In genomic region chr2:173218416-173219141, GRCm38 (mm10) we compare ENCODE assay signal across 9 mouse cellular contexts. TPM values are rescaled to one million over a fixed set of nuclear protein-coding genes. Genes with fewer than 3 reads are reported as not detected.
DNase-seq lines count a peak whose midpoint lies in the region; ATAC-seq and TF ChIP-seq lines count a peak whose summit lies in the region.
"Had no signal": no experiment of that assay in that cellular context is flagged by ENCODE, and none has a peak within 500 bp of the region (broad histone marks: within the 10 kb centered on the region; RNA-seq: fewer than 3 reads in every experiment).

Gene Zbp1 (minus strand): TSS chr2:173218923.

- TF ChIP-seq CTCF in heart, adult 2 months (IDR thresholded peaks at IDR 0.05), result no peak

- TF ChIP-seq POLR2A in heart, adult 2 months (IDR thresholded peaks at IDR 0.05; ENCODE audit: insufficient read depth, low read depth, low read length), result no peak

- H3K9ac ChIP-seq in heart, adult 2 months (ENCODE audit: low read depth, low read length), result no peak within 1 kb of the TSS
- H3K9ac ChIP-seq: limb, embryonic 12.5 days had no signal

- peak; percentile 23 to 47 for DNase-seq in heart, adult 2 months
- no peak for DNase-seq in heart, postnatal 25 days (ENCODE audit: low spot score)
- peak; percentile 4 for DNase-seq in urinary bladder, postnatal 25 days (ENCODE audit: low spot score)
- DNase-seq in urinary bladder, postnatal 14 days (ENCODE audit: low spot score), result no peak
- no peak for DNase-seq in layer of hippocampus, postnatal 14 days (ENCODE audit: low spot score in 2 of 2)
- DNase-seq in embryo, embryonic 10 days (ENCODE audit: low spot score), result no peak

- no peaks in the 10 kb centered on the region for H3K79me2 ChIP-seq in heart, adult 2 months (replicated peaks; ENCODE audit: control insufficient read depth, insufficient read depth, low read length)

- H3K27ac ChIP-seq in heart, adult 2 months, result peak within 1 kb of the TSS; percentile 40
- H3K27ac ChIP-seq: limb, embryonic 12.5 days had no signal

- no peak within 1 kb of the TSS for H3K4me3 ChIP-seq in heart, adult 2 months
- H3K4me3 ChIP-seq: limb, embryonic 12.5 days had no signal

- 54% methylated on average over 11 of the region's 11 CpGs for WGBS in heart, adult 2 months

- peaks cover 6% of the 10 kb centered on the region for H3K4me1 ChIP-seq in heart, adult 2 months (ENCODE audit: control insufficient read depth, insufficient read depth, low read length)

- intact Hi-C loops in heart, adult 2 months (cut with DNase I), result loop anchor here (2.0 kb wide), 2 partner anchors 32 to 328 kb away; no protein-coding TSS in a partner anchor
- intact Hi-C loops in heart, postnatal 25 days (cut with DNase I), result loop anchor here (1.0 kb wide), 1 partner anchor 327 kb away; no protein-coding TSS in a partner anchor

- no peaks in the 10 kb centered on the region for H3K36me3 ChIP-seq in heart, adult 2 months (ENCODE audit: control insufficient read depth, insufficient read depth, low read length)
- H3K36me3 ChIP-seq: limb, embryonic 12.5 days had no signal

- H3K27me3 ChIP-seq in heart, adult 2 months (ENCODE audit: control insufficient read depth, insufficient read depth, low read length), result no peaks in the 10 kb centered on the region

- no peak for TF ChIP-seq EP300 in heart, adult 2 months (IDR thresholded peaks at IDR 0.05; ENCODE audit: insufficient read depth, low read depth, low read length)

- 0 out of 2 replicates have a peak, but pooled peaks have one; percentile 21 for ATAC-seq in megakaryocyte-erythroid progenitor cell, adult 5-6 weeks (replicated peaks; ENCODE audit: low FRiP score, low TSS enrichment, poor library complexity, severe bottlenecking)
- ATAC-seq in frontal cortex, adult (ENCODE audit: low TSS enrichment), result no peak

RNA-seq across cellular contexts. Expression of gene Zbp1, which starts in this region (rescaled TPM):
- under 1 TPM; 0.47 to 0.91 TPM for total RNA-seq in heart, adult 2 months (2021)
- 1.2 and 1.8 TPM in 2 replicates for polyA plus RNA-seq in heart, adult 2 months (2012; rRNA removed)
- total RNA-seq in heart, postnatal 25 days (2021), result 1 to 10 TPM in 1 of 2 experiments, under 1 TPM in 1; 0.26 to 1.5 TPM
- 1.3 and 2.5 TPM in 2 replicates for total RNA-seq in megakaryocyte-erythroid progenitor cell, adult 5-6 weeks (2014; fragmentation: Nextera tagmentation)
- total RNA-seq in megakaryocyte-erythroid progenitor cell, adult 5-6 weeks (2017), result 4.8 TPM in 1 of 2 replicates, not detected in the other
- not detected for total RNA-seq in layer of hippocampus, postnatal 14 days (2021)
- polyA plus RNA-seq: limb, embryonic 12.5 days had no signal

Comparison
In these comparisons a context has a peak if more than half of its experiments do, and no peak if none do; other contexts are left out.
1. DNase-seq: peak in heart, adult 2 months (2 of 2) and urinary bladder, postnatal 25 days (single experiment); none in heart, postnatal 25 days (single experiment), urinary bladder, postnatal 14 days (single experiment), layer of hippocampus, postnatal 14 days (0 of 2) and embryo, embryonic 10 days (single experiment).